Mouse (Mus musculus): ENCODE results near the gene Ctnnd2.

DNA sequence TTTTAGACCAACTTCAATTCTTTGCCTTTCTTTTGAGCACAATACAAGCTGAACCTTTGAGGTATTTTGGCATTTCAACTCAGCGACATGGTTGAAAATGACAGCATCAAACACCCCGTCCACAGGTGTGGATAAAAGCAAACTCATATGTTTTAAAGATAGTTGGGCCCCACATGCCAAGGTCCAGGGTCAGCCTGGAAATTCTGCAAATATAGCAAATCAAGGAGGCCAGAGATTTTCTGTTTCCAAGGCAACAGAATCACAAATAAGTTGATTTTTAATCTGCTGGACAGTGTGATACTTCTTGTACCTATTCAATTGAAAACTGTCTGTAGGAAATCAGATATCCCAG lies 537.3 kb downstream of the Ctnnd2 start:
- TF ChIP-seq CTCF (IDR thresholded peaks at IDR 0.05; ENCODE audit: control insufficient read depth, insufficient read depth, low read length) = no peak
- TF ChIP-seq POLR2A (IDR thresholded peaks at IDR 0.05; ENCODE audit: borderline replicate concordance, control insufficient read depth, low read depth, low read length) = no peak
